Mouse (Mus musculus): ENCODE measurements around the gene Sipa1. TPM values are rescaled to one million over a fixed set of nuclear protein-coding genes. Genes with fewer than 3 reads are reported as not detected.

Gene Sipa1
- polyA plus RNA-seq, 1 experiment from 2014 or later: 14.1 TPM

GRCm38 (mm10) chr19:5652570-5652969, 10.9 kb downstream of the Sipa1 start:
- Histone ChIP-seq H3K4me1 (replicated peaks) (peaks cover 29% of the 10 kb centered on the region), H3K4me3 (replicated peaks) (no peak overlapping the region), H3K27me3 (peaks cover 48% of the 10 kb centered on the region), H3K9me3 (no peaks in the 10 kb centered on the region), H3K27ac (no peak overlapping the region), H3K36me3 (peaks cover 18% of the 10 kb centered on the region), H3K4me2 (replicated peaks) (no peak overlapping the region), H3K9ac (replicated peaks) (no peak overlapping the region)
- no peak for ATAC-seq
- WGBS: 69% methylated on average over 6 of the region's 6 CpGs

- no peak overlapping the region for H3K27ac ChIP-seq
- no peak overlapping the region for H3K4me2 ChIP-seq (replicated peaks)
- no peak overlapping the region for H3K9ac ChIP-seq (replicated peaks)
- peaks cover 27% of the 10 kb centered on the region for H3K36me3 ChIP-seq
- peaks cover 46% of the 10 kb centered on the region for H3K27me3 ChIP-seq
- WGBS: 63% methylated on average over 12 of the region's 13 CpGs
- H3K4me1 ChIP-seq (replicated peaks): peaks cover 29% of the 10 kb centered on the region
- ATAC-seq: no peak
- H3K9me3 ChIP-seq: no peaks in the 10 kb centered on the region
- no peak overlapping the region for H3K4me3 ChIP-seq (replicated peaks)
Measured at GRCm38 (mm10) chr19:5651502-5652274, 11.8 kb downstream of the Sipa1 start.

GRCm38 (mm10) chr19:5649298-5649741, 14.2 kb downstream of the Sipa1 start:
- ATAC-seq: peak; percentile 15; the same call in 1 of the 2 replicates

GRCm38 (mm10) chr19:5648401-5649297, 14.9 kb downstream of the Sipa1 start:
- ATAC-seq: peak; percentile 93
- H3K4me2 ChIP-seq (replicated peaks): peak overlapping the region; percentile 57
- peak overlapping the region; percentile 33 for H3K4me3 ChIP-seq (replicated peaks)
- no peaks in the 10 kb centered on the region for H3K9me3 ChIP-seq
- peak overlapping the region; percentile 82 for H3K27ac ChIP-seq
- peak overlapping the region; percentile 53 for H3K9ac ChIP-seq (replicated peaks)
- H3K27me3 ChIP-seq: peaks cover 16% of the 10 kb centered on the region
- 12% methylated on average over 26 of the region's 26 CpGs for WGBS
- H3K4me1 ChIP-seq (replicated peaks): peaks cover 14% of the 10 kb centered on the region
- peaks cover 57% of the 10 kb centered on the region for H3K36me3 ChIP-seq

More at GRCm38 (mm10) chr19:5649298-5649741, 14.2 kb downstream of the Sipa1 start:
- Histone ChIP-seq H3K4me1 (replicated peaks) (peaks cover 21% of the 10 kb centered on the region), H3K4me3 (replicated peaks) (peak overlapping the region; percentile 33), H3K9me3 (no peaks in the 10 kb centered on the region), H3K9ac (replicated peaks) (peak overlapping the region; percentile 53), H3K27ac (peak overlapping the region; percentile 82), H3K27me3 (peaks cover 23% of the 10 kb centered on the region), H3K4me2 (replicated peaks) (peak overlapping the region; percentile 57), H3K36me3 (peaks cover 50% of the 10 kb centered on the region)
- WGBS: 72% methylated on average over 6 of the region's 6 CpGs

GRCm38 (mm10) chr19:5647791-5648190, 15.7 kb downstream of the Sipa1 start:
- Histone ChIP-seq H3K9ac (replicated peaks) (0 out of 2 replicates have a peak overlapping the region, but pooled peaks have one; percentile 53), H3K4me1 (replicated peaks) (peaks cover 14% of the 10 kb centered on the region), H3K27ac (peak overlapping the region; percentile 82), H3K36me3 (peaks cover 64% of the 10 kb centered on the region), H3K9me3 (no peaks in the 10 kb centered on the region), H3K4me3 (replicated peaks) (no peak overlapping the region), H3K27me3 (peaks cover 8% of the 10 kb centered on the region), H3K4me2 (replicated peaks) (no peak overlapping the region)
- no peak for ATAC-seq
- WGBS: 98% methylated on average over 6 of the region's 6 CpGs

GRCm38 (mm10) chr19:5646731-5647330, 16.7 kb downstream of the Sipa1 start:
- no peak overlapping the region for H3K4me2 ChIP-seq (replicated peaks)
- peaks cover 14% of the 10 kb centered on the region for H3K4me1 ChIP-seq (replicated peaks)
- H3K36me3 ChIP-seq: peaks cover 67% of the 10 kb centered on the region
- no peak overlapping the region for H3K27ac ChIP-seq
- WGBS: 90% methylated on average over 8 of the region's 8 CpGs
- H3K9me3 ChIP-seq: no peaks in the 10 kb centered on the region
- no peaks in the 10 kb centered on the region; the same call in 1 of the 2 replicates for H3K27me3 ChIP-seq
- ATAC-seq: no peak
- no peak overlapping the region for H3K4me3 ChIP-seq (replicated peaks)
- H3K9ac ChIP-seq (replicated peaks): no peak overlapping the region; the same call in 1 of the 2 replicates

- no peak overlapping the region for H3K4me2 ChIP-seq (replicated peaks)
- no peak overlapping the region for H3K9ac ChIP-seq (replicated peaks)
- no peaks in the 10 kb centered on the region for H3K9me3 ChIP-seq
- no peak overlapping the region for H3K4me3 ChIP-seq (replicated peaks)
- peaks cover 77% of the 10 kb centered on the region for H3K36me3 ChIP-seq
- no peak for ATAC-seq
- H3K27me3 ChIP-seq: no peaks in the 10 kb centered on the region
- H3K4me1 ChIP-seq (replicated peaks): peaks cover 14% of the 10 kb centered on the region
- 95% methylated on average over 9 of the region's 9 CpGs for WGBS
- no peak overlapping the region for H3K27ac ChIP-seq
Measured at GRCm38 (mm10) chr19:5645280-5645679, 18.2 kb downstream of the Sipa1 start.

- no peak overlapping the region for H3K4me3 ChIP-seq (replicated peaks)
- H3K27ac ChIP-seq: no peak overlapping the region
- no peak overlapping the region for H3K4me2 ChIP-seq (replicated peaks)
- H3K4me1 ChIP-seq (replicated peaks): peaks cover 17% of the 10 kb centered on the region
- WGBS: 95% methylated on average over 8 of the region's 8 CpGs
- H3K27me3 ChIP-seq: no peaks in the 10 kb centered on the region
- no peak for ATAC-seq
- peaks cover 78% of the 10 kb centered on the region for H3K36me3 ChIP-seq
- H3K9ac ChIP-seq (replicated peaks): no peak overlapping the region
- no peaks in the 10 kb centered on the region for H3K9me3 ChIP-seq
Measured at GRCm38 (mm10) chr19:5641641-5642040, 21.9 kb downstream of the Sipa1 start.

GRCm38 (mm10) chr19:5641021-5641420, 22.5 kb downstream of the Sipa1 start:
- WGBS: 95% methylated on average over 17 of the region's 17 CpGs
- H3K4me2 ChIP-seq (replicated peaks): no peak overlapping the region
- H3K4me1 ChIP-seq (replicated peaks): peaks cover 21% of the 10 kb centered on the region
- no peaks in the 10 kb centered on the region for H3K9me3 ChIP-seq
- H3K27ac ChIP-seq: no peak overlapping the region
- no peaks in the 10 kb centered on the region for H3K27me3 ChIP-seq
- no peak overlapping the region for H3K9ac ChIP-seq (replicated peaks)
- no peak for ATAC-seq
- peaks cover 72% of the 10 kb centered on the region for H3K36me3 ChIP-seq
- no peak overlapping the region for H3K4me3 ChIP-seq (replicated peaks)

GRCm38 (mm10) chr19:5640339-5640738, 23.2 kb downstream of the Sipa1 start:
- no peak overlapping the region for H3K4me2 ChIP-seq (replicated peaks)
- ATAC-seq: no peak
- peaks cover 21% of the 10 kb centered on the region for H3K4me1 ChIP-seq (replicated peaks)
- H3K27me3 ChIP-seq: no peaks in the 10 kb centered on the region
- no peak overlapping the region for H3K27ac ChIP-seq
- no peaks in the 10 kb centered on the region for H3K9me3 ChIP-seq
- no peak overlapping the region for H3K9ac ChIP-seq (replicated peaks)
- H3K4me3 ChIP-seq (replicated peaks): no peak overlapping the region
- H3K36me3 ChIP-seq: peaks cover 66% of the 10 kb centered on the region
- 77% methylated on average over 9 of the region's 9 CpGs for WGBS

GRCm38 (mm10) chr19:5638416-5639005, 25.0 kb downstream of the Sipa1 start:
- Histone ChIP-seq H3K9ac (replicated peaks) (peak overlapping the region; percentile 90), H3K4me1 (replicated peaks) (peaks cover 21% of the 10 kb centered on the region), H3K27me3 (no peaks in the 10 kb centered on the region), H3K4me3 (replicated peaks) (peak overlapping the region; percentile 78), H3K36me3 (peaks cover 48% of the 10 kb centered on the region), H3K9me3 (no peaks in the 10 kb centered on the region), H3K4me2 (replicated peaks) (peak overlapping the region; percentile 97), H3K27ac (peak overlapping the region; percentile 90; the same call in 1 of the 2 replicates)
- 93% methylated on average over 18 of the region's 18 CpGs for WGBS
- ATAC-seq: no peak
